Mouse (Mus musculus) stomach, postnatal 0 days (tissue): Measurements from ENCODE around the gene Hoxc6. TPM values are rescaled to one million over a fixed set of nuclear protein-coding genes. Genes with fewer than 3 reads are reported as not detected.

Source experiments
- ATAC-seq: fragments of 200-750 bp; cut with Nextera tagmentation; 2 replicates; pipeline ENCODE4 v1.8.0; 2017; ENCODE audit not compliant: low FRiP score, low TSS enrichment
- DNase-seq: peaks from one replicate; pipeline ENCODE4 v3.0.0-alpha.2; 2016; ENCODE audit warnings: low spot score
- H3K27ac ChIP-seq: fragments of 300-500 bp; sonication (generic); replicated peaks from 2 replicates; pipeline ENCODE4 v1.5.1; 2014; ENCODE audit warnings: mild to moderate bottlenecking, control low read depth
- H3K27me3 ChIP-seq: fragments of 300-500 bp; sonication (generic); 2 replicates; pipeline ENCODE4 v1.6.1; 2014; ENCODE audit warnings: low read length; ENCODE audit not compliant: control insufficient read depth, insufficient read depth
- H3K36me3 ChIP-seq: fragments of 300-500 bp; sonication (generic); 2 replicates; pipeline ENCODE4 v1.6.1; 2014; ENCODE audit warnings: low read length, mixed read lengths; ENCODE audit not compliant: control insufficient read depth, insufficient read depth
- H3K4me1 ChIP-seq: fragments of 300-500 bp; sonication (generic); replicated peaks from 2 replicates; pipeline ENCODE4 v1.6.1; 2014; ENCODE audit warnings: antibody characterized with exemption; ENCODE audit not compliant: control insufficient read depth, insufficient read depth
- H3K4me2 ChIP-seq: fragments of 300-500 bp; sonication (generic); replicated peaks from 2 replicates; pipeline ENCODE4 v1.6.1; 2014; ENCODE audit warnings: low read depth, mild to moderate bottlenecking, control low read depth, moderate library complexity
- H3K4me3 ChIP-seq: fragments of 300-500 bp; sonication (generic); 2 replicates; pipeline ENCODE4 v1.5.1; 2014; ENCODE audit warnings: low read depth, low read length, control low read depth
- H3K9ac ChIP-seq: fragments of 300-500 bp; sonication (generic); 2 replicates; pipeline ENCODE4 v1.6.1; 2014; ENCODE audit warnings: mild to moderate bottlenecking, low read length, control low read depth, mixed read lengths
- H3K9me3 ChIP-seq: fragments of 300-500 bp; sonication (generic); 2 replicates; pipeline ENCODE4 v1.6.1; 2016; ENCODE audit warnings: low read length; ENCODE audit not compliant: control insufficient read depth
- CTCF ChIP-seq: IDR thresholded peaks from 2 replicates; pipeline ENCODE4 v1.5.1; 2016; ENCODE audit warnings: antibody characterized with exemption, low read depth, mild to moderate bottlenecking, moderate library complexity
- EP300 ChIP-seq: optimal IDR thresholded peaks from 2 replicates; pipeline ENCODE3; 2016; ENCODE audit warnings: antibody characterized with exemption
- WGBS: fragments of 180-500 bp; shearing (Covaris S2); extraction: QIAGEN DNeasy Blood & Tissue Kit; methylation state at CpG from one replicate; pipeline ENCODE4 v1.1.7; 2014; 5-methylcytosine and 5-hydroxymethylcytosine counted together
- polyA plus RNA-seq: library from polyadenylated mRNA; unstranded; fragments of >200 nt; fragmentation: Nextera tagmentation; extraction: Ambion mirVana; gene quantifications from 2 replicates; pipeline ENCODE4 v1.2.1, GENCODE M21; 2015

The Hoxc6 gene
- polyA plus RNA-seq, 1 experiment from 2014 or later: 4.9 TPM

- TF ChIP-seq CTCF: no peak
- TF ChIP-seq EP300: no peak
- Histone ChIP-seq H3K4me2 (peak overlapping the region; percentile 68), H3K4me3 (peak overlapping the region; percentile 67), H3K27ac (peak overlapping the region; percentile 85), H3K27me3 (no peaks in the 10 kb centered on the region), H3K4me1 (no peaks in the 10 kb centered on the region), H3K9ac (peak overlapping the region; percentile 81), H3K36me3 (no peaks in the 10 kb centered on the region), H3K9me3 (no peaks in the 10 kb centered on the region)
- DNase-seq: no peak
- ATAC-seq: peak; percentile 73
- WGBS: 3% methylated on average over 24 of the region's 24 CpGs
These were observed 36.2 kb downstream of the Hoxc6 start for GRCm38 (mm10) chr15:103034043-103034806.

DNA sequence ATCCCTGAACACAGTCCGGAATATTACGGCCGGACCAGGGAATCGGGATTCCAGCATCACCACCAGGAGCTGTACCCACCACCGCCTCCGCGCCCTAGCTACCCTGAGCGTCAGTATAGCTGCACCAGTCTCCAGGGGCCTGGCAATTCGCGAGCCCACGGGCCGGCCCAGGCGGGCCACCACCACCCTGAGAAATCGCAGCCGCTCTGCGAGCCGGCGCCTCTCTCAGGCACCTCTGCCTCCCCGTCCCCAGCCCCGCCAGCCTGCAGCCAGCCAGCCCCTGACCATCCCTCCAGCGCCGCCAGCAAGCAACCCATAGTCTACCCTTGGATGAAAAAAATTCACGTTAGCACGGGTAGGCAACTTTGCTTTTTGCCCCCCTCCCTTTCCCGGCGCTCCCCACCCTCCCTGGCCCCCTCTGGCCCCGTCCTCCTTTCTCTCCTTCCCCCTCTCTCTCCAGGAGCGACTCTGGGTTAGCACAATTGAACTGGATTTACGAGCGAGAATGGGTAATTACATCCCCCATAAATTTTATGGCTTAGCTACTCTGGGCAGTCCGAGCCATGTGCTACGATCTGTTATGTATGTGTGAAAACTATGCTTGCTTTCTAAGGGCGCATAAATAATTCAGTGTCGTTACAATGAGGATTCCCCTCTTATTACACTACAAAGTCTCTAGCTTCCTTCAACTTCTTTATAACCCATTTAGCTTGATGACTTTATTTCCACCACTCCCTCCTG lies 36.9 kb downstream of the Hoxc6 start:
- Histone ChIP-seq H3K9me3 (no peaks in the 10 kb centered on the region), H3K9ac (peak overlapping the region; percentile 81), H3K27ac (peak overlapping the region; percentile 85), H3K4me2 (peak overlapping the region; percentile 68), H3K27me3 (no peaks in the 10 kb centered on the region), H3K4me1 (no peaks in the 10 kb centered on the region), H3K36me3 (no peaks in the 10 kb centered on the region), H3K4me3 (peak overlapping the region; percentile 67)
- under 1% methylated on average over 34 of the region's 34 CpGs for WGBS
- DNase-seq (no peak), ATAC-seq (peak; percentile 60)
- TF ChIP-seq EP300 (no peak), CTCF (0 out of 2 replicates have a peak, but pooled peaks have one; percentile 3)

DNA sequence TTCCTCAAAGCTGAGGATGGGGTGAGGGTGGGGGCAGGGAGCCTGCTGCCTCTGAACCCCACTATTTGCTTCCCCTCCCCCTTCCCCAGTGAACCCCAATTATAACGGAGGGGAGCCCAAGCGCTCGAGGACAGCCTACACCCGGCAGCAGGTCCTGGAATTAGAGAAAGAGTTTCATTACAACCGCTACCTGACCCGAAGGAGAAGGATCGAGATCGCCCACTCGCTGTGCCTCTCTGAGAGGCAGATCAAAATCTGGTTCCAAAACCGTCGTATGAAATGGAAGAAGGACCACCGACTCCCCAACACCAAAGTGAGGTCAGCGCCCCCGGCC lies 37.5 kb downstream of the Hoxc6 start:
- peak overlapping the region; percentile 81 for H3K9ac ChIP-seq
- H3K36me3 ChIP-seq: no peaks in the 10 kb centered on the region
- no peaks in the 10 kb centered on the region for H3K9me3 ChIP-seq
- 1% methylated on average over 14 of the region's 14 CpGs for WGBS
- peak overlapping the region; percentile 68 for H3K4me2 ChIP-seq
- no peaks in the 10 kb centered on the region for H3K27me3 ChIP-seq
- peak overlapping the region; percentile 67 for H3K4me3 ChIP-seq
- peak overlapping the region; percentile 85 for H3K27ac ChIP-seq
- no peak for TF ChIP-seq CTCF
- ATAC-seq (no peak), DNase-seq (no peak)
- no peaks in the 10 kb centered on the region for H3K4me1 ChIP-seq

DNA sequence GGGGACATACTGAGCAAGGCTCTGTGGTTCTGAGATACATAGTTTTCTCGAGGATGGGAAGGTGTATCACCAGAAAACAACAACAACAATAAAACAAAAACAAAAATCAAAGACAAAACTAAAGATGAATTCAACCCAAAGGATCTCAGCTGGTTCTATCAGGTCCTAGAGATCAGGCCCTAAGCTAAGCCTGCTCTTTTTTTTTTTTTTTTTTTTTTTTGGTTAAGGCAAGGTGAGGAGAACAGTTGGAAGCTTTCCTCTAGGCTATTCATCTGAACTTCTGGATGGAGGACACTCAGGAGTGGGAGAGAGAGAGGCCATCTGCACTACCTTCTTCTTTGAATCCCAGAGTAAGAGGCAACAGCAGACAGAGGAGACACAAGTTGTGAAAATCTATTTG lies 39.5 kb downstream of the Hoxc6 start:
- H3K36me3 ChIP-seq: no peaks in the 10 kb centered on the region
- no peaks in the 10 kb centered on the region for H3K9me3 ChIP-seq
- no peak for ATAC-seq
- DNase-seq: no peak
- no peak overlapping the region for H3K4me2 ChIP-seq
- TF ChIP-seq CTCF (no peak), EP300 (no peak)
- WGBS: 35% methylated on average over 1 of the region's 1 CpGs
- H3K4me3 ChIP-seq: no peak overlapping the region
- H3K9ac ChIP-seq: no peak overlapping the region
- H3K4me1 ChIP-seq: no peaks in the 10 kb centered on the region
- no peaks in the 10 kb centered on the region for H3K27me3 ChIP-seq
- H3K27ac ChIP-seq: no peak overlapping the region; the same call in 1 of the 2 replicates

GRCm38 (mm10) chr15:103038701-103039480 lies 40.8 kb downstream of the Hoxc6 start:
- no peak overlapping the region for H3K4me3 ChIP-seq
- 31% methylated on average over 10 of the region's 10 CpGs for WGBS
- H3K9ac ChIP-seq: 0 out of 2 replicates have a peak overlapping the region, but pooled peaks have one; percentile 4
- no peaks in the 10 kb centered on the region for H3K36me3 ChIP-seq
- no peaks in the 10 kb centered on the region for H3K4me1 ChIP-seq
- no peaks in the 10 kb centered on the region for H3K27me3 ChIP-seq
- peak overlapping the region; percentile 77 for H3K27ac ChIP-seq
- DNase-seq (no peak), ATAC-seq (no peak)
- H3K9me3 ChIP-seq: no peaks in the 10 kb centered on the region
- peak overlapping the region; percentile 20 for H3K4me2 ChIP-seq
- TF ChIP-seq EP300: no peak
- TF ChIP-seq CTCF: no peak
